Mouse (Mus musculus) spleen, postnatal 10 days (tissue): ENCODE results near the gene Kcnk5.

Experiments used
- DNase-seq, 2 experiments: peaks; one replicate each; pipeline ENCODE4 v3.0.0; 2021 to 2022; ENCODE audit warnings: low spot score in 2 of 2

Kcnk5 gene

GRCm38 (mm10) chr14:20114951-20115350, 66.7 kb downstream of the Kcnk5 start:
- DNase-seq: peak in 1 of 2 experiments; percentile 33

GRCm38 (mm10) chr14:20113964-20114363, 67.6 kb downstream of the Kcnk5 start:
- peak; percentile 69 to 87 for DNase-seq

- DNase-seq: no peak
Measured at GRCm38 (mm10) chr14:20113189-20113961, 68.2 kb downstream of the Kcnk5 start.

DNA sequence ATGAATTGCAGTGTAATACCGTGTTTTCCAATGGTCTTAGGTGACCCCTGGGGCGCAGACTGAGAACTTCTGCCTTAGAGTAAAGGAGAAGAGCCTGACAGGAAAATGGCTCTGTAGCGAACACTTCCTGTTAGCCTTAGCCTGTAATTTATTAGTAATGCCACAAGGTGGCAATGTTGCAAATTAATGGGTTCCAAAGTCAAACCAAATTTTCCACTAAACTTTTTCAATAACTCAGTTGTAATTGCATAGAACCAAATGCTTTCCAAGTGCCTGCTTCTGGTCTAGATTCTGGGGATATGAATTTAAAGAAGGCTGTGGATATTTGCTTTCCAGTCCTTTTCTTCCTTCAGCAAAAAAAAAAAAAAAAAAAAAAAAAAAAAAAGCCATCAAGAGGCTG, 69.4 kb downstream of the Kcnk5 start:
- DNase-seq: no peak

GRCm38 (mm10) chr14:20110945-20111344, 70.7 kb downstream of the Kcnk5 start:
- DNase-seq: no peak

GRCm38 (mm10) chr14:20106271-20106670, 75.3 kb downstream of the Kcnk5 start:
- DNase-seq: no peak

- DNase-seq: no peak
Measured at GRCm38 (mm10) chr14:20103207-20103606, 78.4 kb downstream of the Kcnk5 start.

GRCm38 (mm10) chr14:20098061-20098460, 83.5 kb downstream of the Kcnk5 start:
- DNase-seq: no peak

GRCm38 (mm10) chr14:20094942-20095341, 86.7 kb downstream of the Kcnk5 start:
- DNase-seq: no peak

DNA sequence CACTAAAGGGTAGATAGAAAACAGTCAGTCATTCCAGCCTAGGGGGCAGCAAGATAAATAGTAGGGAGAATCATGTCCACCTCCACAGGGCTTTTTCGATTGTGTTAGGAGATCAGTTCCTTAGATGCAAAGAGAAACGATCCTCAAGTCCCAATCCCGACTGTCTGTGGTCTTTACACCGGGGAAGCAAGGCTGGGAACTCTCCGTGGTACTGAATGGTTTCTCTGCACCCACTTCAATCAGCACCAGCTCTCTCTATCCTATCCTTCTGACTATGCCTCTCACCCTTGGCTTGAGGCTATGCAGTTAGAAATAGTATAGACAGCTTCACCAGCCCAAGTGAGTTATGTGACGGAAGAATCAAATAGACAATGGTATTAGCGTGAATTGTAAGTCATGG, 88.1 kb downstream of the Kcnk5 start:
- peak in 1 of 2 experiments; percentile 42 for DNase-seq
